Mouse (Mus musculus) v-Abl transformed pro-B cells (cell line): Measurements from ENCODE around the gene Tbxas1.

Experiments
- in situ Hi-C, 2 experiments: fragments of 400-800 bp; cut with MboI; formaldehyde crosslinking; loops; one replicate each; pipeline ENCODE4 v1.15.1; 2025; ENCODE audit not compliant: unreplicated experiment in 2 of 2

The Tbxas1 gene

DNA sequence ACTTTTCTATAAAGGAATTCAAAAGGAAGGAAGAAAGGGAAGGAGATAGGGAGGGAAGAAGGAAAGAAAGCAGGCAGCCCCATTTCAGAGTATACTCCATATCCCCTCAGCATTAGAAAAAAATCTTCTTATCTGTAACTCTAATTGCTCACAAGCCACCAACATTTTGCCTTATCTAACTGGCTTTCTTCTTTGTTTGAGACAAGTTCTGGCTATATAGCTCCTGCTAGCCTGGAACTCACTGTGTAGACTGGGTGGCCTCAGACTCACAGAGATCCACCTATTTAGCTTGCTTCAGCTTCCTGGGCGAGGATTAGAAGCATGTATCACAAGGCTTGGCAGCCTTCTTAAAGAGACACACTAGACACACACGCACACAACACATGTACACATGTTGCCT lies 23.5 kb upstream of the Tbxas1 start:
- in situ Hi-C loops, result no loop called here

DNA sequence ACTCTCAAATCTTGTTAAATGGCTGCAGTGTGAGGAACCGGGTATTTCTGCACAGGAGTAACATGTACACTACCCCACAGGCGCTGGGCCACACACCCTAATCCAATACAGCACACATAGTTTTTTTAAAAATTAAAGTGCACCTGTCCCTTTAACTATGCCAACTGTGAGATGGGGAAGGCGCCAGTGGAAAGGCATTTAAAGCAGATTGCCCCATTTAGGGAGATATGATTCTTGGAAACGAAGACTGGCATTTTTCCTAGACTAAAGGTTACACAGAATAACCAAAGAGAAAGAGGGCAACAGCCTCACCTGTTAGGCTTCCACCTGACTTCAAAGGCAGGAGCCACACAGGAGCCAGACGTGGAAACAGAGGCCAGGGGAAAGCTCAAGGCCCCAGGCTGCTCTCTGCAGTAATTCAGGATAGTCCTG lies 21.6 kb upstream of the Tbxas1 start:
- in situ Hi-C loops, result no loop called here

DNA sequence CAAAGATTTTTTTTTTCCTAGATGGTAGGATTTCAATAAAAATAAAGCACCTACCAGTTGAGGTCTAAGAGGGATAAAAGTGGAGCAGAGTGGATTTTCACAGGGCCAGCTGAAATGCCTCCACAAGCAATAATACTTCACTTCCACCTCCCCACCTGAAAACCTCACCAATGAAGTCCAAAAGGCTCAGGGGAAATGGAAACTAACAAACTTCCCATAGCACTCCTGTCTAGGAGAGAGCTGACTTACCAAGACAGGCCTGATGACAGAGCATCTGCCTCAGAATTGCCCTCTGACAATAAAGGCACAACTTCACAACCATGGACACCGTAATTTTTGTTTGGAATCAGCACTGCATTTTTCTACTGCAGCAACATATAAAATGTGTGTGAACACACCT lies 15.4 kb upstream of the Tbxas1 start:
- in situ Hi-C loops, result no loop called here

DNA sequence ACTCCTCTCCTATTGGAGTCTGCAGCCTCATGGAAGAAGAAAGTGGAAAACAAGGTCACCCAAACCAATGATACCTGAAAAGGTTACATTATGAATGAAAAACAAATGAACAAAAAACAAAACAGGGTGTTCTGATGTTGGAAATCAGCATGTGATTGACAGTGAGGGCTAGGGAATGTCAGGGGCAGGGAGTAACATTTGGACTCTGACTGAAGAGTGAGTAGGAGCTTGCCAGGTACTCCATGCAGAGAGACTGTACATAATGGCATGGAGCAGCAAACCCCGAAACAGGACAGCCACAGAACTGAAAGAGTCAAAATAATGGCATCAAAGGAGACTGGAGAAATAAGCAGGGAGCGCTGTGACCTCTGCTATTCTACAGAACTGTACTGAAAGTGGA lies 14.9 kb upstream of the Tbxas1 start:
- in situ Hi-C loops, result no loop called here

DNA sequence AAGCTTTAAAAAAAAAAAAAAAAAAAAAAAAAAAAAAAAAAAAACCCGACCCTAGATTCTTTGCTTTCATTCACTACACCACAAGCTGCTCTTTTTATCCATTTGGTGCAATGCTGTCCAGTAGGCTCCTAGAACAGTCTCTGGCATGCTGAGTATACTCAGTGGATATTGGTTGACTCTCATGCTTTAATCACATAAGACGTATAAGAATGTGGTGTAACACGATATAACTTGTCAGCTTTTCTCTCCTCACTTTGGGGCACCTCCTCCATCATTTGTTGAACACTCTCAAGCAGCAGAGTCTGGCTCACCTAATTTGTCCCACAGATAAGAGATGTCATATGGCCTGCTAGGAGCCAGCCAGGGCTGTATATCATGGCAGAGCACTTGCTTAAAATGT lies 11.6 kb upstream of the Tbxas1 start:
- in situ Hi-C loops, result no loop called here

DNA sequence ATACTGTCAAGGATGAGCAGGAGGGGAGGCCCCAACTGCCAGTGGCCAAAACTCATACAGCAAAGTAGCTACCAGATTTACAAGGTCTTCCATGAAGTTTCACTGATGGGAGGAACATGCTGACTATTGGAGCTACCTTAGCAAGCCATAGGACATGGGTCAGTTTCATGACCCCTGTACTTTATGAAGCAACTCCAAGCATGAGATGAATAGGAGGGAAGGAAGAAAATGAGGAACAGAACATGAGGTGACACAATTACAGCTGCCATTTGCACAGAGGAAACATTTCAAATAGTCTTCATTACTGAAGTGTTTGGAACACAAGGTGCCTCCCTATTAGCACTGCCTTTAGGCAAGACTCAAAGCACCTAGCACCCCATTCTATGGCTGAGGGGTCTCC lies 9.4 kb upstream of the Tbxas1 start:
- in situ Hi-C loops, result no loop called here

DNA sequence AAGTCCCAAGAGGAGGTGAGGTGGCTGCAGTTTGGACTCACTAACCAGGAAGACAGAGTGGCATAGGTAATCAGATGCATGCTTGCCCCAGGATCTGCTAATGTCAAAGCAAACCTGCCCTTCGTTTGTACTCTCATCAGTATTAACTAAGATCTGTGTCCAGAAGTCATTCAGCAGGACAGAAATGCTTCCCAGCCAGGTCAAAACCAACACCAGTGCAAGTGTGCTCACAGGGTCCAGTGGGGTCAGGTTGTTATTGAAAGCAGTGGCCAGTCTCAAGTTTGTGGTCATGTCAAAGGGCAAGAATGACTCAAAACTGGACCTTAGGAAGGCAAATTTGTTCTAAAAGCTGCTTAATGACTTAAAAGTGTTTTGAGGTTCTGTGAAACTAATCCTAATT lies 8.8 kb upstream of the Tbxas1 start:
- in situ Hi-C loops, result no loop called here

DNA sequence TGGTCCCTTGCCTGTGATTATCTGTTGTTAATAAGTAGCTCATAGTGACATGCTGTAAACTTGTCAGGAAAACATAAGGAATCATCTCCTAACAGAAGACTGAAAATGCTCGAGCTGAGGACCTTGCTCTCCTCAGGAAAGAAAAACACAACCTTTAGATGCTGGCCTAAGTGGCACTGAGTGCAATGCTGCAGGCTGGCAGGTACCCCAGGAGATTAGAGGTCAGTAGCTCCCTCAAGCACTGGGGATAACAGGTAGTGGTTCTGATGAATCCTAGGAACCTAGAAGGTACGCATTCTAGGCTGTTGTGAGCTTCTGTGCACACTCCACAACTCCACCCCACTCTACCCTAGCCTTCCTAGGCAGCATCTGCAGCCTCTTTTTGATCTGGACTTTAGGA lies 8.4 kb upstream of the Tbxas1 start:
- in situ Hi-C loops, result no loop called here

DNA sequence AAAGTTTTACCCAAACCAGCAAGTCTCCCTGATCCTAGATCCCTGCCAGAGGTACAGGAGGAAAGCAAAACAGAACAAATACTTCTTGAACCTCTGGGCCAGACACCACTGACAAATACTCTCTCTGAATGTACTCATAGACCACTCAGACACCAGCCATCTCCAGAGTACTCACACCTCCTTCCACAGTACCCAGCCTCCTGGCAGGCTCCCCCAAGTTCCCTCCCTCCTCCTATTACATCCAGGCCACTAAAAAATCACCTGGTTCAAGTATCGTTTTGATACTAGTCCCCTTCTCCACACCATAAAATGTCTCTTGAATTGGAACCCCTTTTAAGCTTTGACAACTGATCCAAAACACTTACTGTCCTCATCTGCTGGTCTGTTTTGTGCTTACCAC lies 7.9 kb upstream of the Tbxas1 start:
- in situ Hi-C loops, result no loop called here

DNA sequence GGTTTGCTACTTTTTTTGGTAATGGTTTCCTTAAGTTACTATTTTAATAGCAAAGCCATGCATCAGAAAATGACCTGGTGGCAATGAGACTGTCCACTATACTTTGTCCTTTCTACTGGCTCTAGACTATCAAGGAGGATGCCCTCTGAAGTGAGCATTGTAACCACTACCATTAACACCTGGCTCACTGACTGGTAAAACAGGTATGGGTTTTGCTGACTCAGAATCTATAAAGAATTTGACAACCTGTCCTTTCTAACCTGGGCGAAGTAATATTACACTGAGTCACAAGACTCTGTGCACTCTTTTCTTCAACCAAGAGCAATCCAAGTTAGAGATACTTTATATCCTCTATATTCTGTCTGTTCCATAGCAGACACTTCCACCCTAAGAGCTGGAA lies 6.2 kb upstream of the Tbxas1 start:
- in situ Hi-C loops, result no loop called here

DNA sequence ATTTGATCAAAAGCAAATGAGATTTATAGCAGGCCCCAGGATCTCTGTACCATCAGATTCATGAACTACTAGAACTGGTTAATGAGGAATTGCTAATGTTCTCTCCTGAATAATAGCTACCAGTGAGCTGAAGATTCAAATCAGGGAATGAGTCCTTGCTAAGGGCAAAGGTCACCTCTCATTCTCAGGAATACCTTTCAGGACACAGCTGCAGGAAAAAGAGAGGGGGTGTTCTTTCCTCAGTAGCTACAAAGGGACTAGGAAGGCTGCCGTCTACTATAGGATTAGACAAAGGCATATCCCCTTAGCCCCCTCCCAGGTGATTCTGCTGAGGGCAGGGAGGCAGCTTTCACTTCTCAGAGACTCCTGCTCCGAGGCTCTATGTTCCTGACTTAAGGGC lies 5.1 kb upstream of the Tbxas1 start:
- in situ Hi-C loops, result loop anchor here in 1 of 2 experiments (10.0 kb wide), 1 partner anchor 465 kb away; no protein-coding TSS in a partner anchor

DNA sequence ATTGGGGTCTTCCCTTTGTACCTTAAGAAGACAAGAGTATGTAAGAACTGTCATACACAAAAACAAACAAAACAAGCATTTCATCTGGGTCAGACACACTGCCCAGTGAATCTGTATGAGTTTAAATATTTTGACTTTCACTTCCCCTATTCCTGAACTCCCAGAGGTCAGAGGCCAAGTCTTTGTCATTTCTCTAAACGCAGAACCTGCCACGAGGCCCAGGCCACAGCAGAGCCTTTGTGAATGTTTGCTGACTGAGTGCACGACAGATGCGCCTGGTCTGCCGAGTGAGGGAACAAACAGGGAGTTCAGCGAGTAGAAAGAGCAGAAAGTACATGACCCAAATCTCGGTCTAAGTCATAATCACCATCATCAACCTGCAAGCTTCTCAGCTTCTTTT lies 4.2 kb upstream of the Tbxas1 start:
- in situ Hi-C loops, result loop anchor here in 1 of 2 experiments (10.0 kb wide), 1 partner anchor 464 kb away; no protein-coding TSS in a partner anchor

DNA sequence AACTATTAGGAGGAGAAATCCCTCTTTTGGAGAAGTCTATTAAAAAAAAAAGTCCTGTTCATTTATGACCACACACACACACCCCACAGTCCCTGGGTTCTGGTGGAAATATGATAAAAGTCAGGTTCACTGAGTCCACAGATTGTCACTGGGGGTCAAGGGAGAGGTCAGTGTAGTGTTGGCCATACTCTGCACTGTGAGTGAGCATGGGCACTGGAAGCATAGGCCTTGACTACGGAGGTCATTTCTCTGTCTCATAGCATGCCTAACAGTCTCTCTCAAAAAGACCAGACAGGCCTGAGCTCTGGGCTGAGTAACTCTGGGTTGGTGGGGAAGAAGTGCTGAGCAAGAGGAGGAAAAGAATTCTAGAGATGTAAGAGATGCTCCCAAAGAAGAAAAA lies 1.9 kb upstream of the Tbxas1 start:
- in situ Hi-C loops, result loop anchor here in 1 of 2 experiments (10.0 kb wide), 1 partner anchor 461 kb away; no protein-coding TSS in a partner anchor

DNA sequence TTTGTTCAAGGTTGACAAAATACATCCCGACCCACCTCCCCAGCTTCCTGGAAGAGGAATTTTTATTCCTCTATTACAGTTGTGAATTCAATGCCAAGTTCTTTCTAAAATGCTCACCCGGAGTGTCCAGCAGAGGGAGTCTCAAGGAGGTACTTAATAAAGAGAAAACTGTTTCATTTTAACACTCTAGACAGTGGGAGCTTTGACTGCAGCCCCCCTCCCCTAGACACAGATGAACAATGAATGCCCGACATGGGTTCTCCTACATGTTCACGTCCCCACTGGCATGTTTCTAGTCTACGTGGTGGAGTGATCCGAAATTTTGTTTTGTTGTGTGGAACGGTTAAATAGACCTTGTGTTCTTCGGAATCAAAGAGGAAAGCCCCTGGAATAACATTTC lies 1.2 kb upstream of the Tbxas1 start:
- in situ Hi-C loops, result loop anchor here in 1 of 2 experiments (10.0 kb wide), 1 partner anchor 461 kb away; no protein-coding TSS in a partner anchor

DNA sequence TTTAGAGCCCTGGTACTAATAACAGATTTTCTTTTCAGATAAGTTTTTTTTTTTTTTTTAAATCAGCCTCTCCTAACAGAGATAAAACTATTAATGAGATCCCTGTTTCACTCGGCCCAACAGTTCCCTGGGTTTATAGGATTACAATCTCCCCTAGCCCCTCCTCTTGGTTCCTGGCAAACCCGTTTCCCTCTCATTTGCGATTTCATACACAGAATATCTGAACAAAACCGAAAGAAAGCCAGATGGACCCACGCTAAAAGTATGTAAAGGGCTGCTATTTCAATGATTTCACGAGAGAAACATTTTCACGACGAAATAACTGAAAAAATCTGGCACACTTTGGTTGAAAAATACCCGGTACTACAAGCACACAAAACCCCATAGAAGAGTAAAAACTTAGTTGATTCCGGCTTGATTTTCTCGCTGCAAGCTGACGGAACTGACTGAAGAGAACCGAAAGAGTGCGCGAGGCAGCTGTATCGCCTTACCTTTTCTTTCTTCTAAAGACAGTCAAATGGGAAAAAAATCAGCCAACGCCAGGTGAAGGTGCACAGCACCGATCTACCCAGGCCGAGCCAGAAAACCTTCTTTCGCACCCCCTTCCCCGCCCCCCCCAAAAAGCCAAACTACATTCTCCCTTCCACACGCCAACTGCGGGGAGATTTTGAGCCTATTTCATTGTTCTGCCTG lies 493 bp upstream of the Tbxas1 start:
- in situ Hi-C loops, result loop anchor here in 1 of 2 experiments (10.0 to 25.0 kb wide), 2 partner anchors 460 to 487 kb away; partner anchors contain the start of gene Ttc26

DNA sequence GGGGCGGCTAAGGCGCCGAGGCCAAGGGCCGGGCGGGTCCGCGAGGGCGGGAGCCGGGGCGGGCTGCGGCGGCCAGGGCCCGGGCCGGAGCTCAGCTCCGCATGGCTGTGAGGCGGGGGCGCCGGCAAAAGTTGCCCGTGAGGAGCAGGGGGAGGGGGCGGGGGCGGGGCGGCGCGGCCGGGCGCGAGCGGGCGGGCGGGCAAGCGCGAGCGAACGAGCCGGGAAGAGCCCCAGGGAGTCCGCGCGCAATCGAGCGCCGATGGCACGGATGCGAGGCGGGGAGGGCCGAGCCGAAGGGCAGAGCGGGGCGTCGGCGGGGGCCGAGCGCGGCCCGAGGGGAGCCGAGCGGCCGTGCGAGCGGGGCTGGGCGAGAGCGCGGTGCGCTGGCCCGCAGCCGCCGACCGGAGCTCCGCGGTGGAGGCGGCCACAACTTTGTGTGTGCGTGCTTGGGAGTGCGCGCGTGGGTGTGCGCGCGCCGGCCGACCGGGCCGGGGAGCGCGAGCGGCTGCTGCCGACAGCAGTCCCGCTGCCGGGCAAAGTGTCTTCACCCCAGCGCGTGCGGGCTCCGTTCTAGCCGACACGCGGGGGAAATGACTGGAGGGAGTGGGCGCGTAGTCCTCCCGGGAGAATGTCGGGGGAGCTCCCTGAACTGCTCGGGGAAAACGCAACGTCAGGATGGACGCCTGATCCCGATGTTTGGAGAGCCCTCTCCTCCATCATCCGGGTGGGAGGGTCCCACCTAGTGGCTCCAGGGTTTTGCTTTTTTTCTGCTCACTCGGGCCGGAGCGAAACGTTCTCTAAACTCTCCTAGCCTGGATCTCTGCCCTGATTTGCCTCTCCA lies 1.1 kb downstream of the Tbxas1 start, which contains the start of gene Hipk2:
Hipk2 (minus strand) TSS at position 95 of the 841 bp plus-strand sequence.
- in situ Hi-C loops, result loop anchor here in 1 of 2 experiments (10.0 to 25.0 kb wide), 2 partner anchors 459 to 489 kb away; partner anchors contain the start of gene Ttc26

DNA sequence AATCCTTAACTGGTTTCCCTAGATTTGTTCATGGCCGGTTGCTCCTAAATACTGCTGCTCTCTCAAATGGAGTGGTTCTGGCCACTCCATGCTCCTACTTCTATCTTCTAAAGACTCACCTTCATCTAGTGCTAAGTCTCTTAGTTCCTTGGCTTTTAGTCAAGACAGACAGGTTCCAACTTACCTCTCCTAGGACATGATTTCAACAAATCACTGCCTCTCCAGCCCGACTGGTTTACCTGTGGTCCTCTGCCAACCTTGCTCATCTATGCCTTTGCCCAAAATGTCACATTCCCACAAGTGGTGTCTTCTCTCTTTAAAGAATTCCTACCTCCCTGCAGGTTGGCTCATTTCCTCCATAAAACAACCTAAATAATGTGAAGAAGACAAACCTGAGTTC lies 2.5 kb downstream of the Tbxas1 start:
- in situ Hi-C loops, result loop anchor here in 1 of 2 experiments (10.0 to 25.0 kb wide), 2 partner anchors 457 to 490 kb away; partner anchors contain the start of gene Ttc26

DNA sequence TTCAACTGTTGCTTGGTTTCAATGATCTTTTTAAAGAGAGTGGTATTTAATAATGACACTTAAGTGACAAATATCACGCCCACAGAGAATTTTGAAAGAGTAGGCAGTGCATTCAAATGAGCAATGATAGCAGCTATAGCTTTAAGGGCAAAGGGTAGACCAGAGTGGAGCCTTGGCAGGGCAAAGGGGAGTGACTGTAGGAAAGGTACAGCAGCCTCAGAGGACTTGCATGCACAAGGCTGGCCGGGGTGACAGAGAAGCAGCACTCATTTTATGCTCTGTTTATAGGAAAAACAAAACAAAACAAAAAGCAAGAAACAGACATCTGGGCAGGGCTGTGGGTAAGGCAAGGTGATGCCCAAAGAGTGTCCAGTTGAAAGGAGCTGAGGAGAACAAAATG lies 6.3 kb downstream of the Tbxas1 start:
- in situ Hi-C loops, result loop anchor here in 1 of 2 experiments (25.0 kb wide), 1 partner anchor 494 kb away; the partner anchor contains the start of gene Ttc26

DNA sequence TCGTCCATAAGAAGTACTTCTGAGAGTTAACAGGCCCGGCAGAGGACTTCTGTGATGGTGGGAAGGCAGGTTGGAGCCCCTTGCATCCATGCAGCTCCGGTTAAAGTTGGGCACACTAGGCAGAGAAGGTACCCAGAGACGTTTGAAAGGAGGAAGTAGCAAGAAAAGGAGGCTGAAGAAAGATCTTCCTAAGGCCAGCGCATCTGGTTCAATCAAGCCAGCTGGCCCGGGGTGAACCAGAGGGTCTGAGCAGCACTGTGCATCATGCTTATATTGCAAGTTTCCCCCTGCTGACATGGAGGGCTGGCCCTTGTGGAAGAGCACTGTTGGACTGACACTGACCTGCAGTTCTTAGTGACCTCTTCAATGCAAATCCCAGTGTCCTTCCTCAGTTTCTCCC lies 6.8 kb downstream of the Tbxas1 start:
- in situ Hi-C loops, result loop anchor here in 1 of 2 experiments (25.0 kb wide), 1 partner anchor 495 kb away; the partner anchor contains the start of gene Ttc26

DNA sequence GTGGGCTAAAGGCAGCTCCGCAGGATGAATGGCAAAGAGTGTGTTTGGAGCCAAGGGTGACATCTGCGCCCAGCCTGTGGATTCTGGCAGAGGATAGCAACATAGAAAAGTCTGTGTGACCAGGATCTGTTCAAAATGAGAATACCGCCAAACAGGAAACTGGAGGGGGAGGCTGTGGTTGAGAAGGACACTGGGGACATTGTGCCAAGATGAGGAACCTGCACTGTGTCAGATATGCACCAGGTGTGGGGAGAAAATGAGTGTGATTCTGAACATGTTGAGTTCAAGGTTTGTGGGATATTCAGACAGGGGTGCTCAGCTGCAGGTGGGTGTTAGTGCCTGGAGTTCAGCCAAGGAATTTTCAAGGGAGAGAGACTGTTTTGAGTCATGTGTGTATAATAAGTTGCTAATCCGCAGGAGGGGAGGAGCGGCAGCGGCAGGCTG lies 7.5 kb downstream of the Tbxas1 start:
- in situ Hi-C loops, result loop anchor here in 1 of 2 experiments (25.0 kb wide), 1 partner anchor 495 kb away; the partner anchor contains the start of gene Ttc26

DNA sequence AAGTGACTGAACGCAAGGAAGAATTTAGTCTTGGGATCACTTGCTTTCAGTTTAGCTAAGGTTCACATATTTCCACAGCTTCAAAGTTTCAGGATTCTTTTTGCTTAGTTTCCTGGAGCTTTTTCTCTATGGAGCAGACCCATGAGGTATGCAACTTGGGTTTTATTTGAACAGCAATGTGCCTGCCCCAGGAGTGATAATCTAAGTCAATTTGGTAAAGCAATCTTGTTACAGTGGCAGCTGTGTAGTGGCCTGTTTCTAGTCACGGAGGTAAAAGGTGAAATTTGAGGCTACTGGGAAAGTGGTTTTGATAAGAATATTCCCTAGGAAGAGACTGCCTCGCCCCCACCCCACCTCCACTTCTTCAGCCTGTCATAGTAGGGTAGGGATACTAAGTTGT lies 9.3 kb downstream of the Tbxas1 start:
- in situ Hi-C loops, result loop anchor here in 1 of 2 experiments (25.0 kb wide), 1 partner anchor 497 kb away; the partner anchor contains the start of gene Ttc26
